Mouse (Mus musculus): ENCODE results near the gene Cntrob. TPM values are rescaled to one million over a fixed set of nuclear protein-coding genes. Genes with fewer than 3 reads are reported as not detected.
A peak's percentile ranks its signal among the peaks of the same experiment; 100 is the strongest.

Cntrob gene
- total RNA-seq, 2 experiments from 2014 or later: 15.1 to 15.2 TPM

DNA sequence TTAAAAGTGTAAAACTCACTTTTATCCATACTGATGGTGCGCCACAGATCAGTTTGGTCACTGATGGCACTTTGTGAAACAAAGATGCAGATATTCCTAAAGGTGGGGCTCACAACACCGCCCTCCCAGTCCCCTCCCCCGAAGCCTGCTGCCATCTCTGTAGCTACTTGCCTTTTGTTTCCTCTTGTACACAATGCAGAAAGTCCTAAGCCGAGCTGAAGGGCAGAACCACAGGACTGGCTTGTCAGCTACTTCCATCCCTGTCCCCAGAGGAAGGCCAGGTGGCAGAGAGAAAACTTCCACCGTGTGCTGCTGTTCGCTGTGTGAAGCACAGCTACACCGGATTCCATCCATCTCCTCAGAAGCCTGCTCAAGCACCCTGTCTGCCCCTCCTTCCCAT lies 25.3 kb downstream of the Cntrob start:
- no peak for DNase-seq

- DNase-seq: no peak
These were observed 25.8 kb downstream of the Cntrob start for GRCm38 (mm10) chr11:69297799-69298198.

DNA sequence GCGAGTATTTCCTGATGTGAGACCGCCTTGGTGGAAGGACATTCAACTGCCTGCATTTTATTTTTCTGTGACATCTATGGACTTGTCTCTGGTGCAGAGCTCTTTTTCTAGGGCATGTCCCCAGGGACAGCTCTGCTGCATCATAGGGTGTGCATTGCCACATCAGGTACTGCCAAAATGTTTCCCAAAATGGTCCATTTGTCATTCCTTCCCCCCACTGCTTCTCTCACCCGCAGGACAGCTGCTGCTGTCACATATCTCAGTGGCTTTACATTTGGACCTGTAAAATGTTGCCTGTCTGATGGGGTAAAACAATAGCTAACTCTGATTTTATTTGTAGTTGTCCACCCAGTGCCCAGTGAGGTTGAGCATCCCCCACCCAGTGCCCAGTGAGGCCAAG lies 28.3 kb downstream of the Cntrob start:
- DNase-seq: no peak

DNA sequence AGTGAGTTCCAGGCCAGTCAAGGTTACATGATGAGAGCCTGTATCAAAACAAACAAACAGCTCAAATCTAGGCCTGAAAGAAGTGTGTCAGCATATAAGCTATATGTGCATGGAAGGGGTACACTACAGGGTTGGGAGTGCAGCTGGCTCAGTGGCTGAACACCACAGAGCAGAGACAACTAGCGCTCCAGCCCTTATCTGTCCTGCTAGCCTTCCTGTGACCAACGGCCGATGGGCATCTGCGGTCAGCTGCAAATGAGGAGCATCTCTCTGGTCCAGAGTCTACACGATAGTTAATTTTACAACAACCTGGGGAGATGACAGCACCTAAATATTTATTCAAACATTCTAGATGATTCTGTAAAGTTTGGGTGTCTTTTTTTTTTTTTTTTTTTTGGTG lies 32.5 kb downstream of the Cntrob start:
- no peak for DNase-seq

DNA sequence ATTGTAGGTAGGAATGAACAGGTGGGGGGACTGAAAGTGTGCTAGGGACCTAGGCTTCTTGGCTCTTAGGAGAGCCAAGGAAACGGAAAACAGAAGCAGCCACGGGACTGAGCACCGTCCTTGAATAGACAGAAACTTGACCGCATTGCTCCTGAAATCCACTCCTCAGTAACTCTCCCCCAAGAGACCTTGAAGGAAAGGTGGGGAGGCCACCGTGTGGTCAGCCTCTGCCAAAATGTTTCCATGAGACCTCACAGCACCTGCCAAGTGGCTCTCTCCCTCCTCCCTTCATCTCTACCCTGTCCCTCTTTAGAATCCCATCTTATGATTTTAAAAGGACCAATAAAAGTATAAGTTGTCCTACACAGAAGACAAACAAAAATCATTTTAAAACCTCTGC lies 46.3 kb downstream of the Cntrob start:
- no peak for DNase-seq

GRCm38 (mm10) chr11:69276081-69276480 lies 47.5 kb downstream of the Cntrob start:
- DNase-seq: no peak

DNA sequence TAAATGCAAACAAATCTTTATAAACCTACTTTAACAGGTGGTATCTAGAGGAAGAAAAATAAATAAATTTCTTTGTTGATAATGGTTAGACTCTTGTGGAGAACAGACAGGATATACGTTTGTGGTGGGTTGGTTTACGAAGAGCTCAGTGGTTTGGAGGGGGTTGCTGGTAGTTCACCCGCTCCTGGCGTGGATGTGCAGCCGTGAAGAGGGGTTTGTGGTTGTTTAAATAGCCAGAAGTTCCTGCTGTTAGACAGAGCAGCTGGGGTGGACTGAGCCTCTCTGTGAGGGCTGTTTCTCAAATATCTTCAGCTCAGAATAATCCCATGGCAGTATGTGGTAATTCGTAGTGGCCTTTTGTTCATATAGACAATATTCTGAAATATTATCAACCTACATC lies 47.9 kb downstream of the Cntrob start:
- no peak for DNase-seq

DNA sequence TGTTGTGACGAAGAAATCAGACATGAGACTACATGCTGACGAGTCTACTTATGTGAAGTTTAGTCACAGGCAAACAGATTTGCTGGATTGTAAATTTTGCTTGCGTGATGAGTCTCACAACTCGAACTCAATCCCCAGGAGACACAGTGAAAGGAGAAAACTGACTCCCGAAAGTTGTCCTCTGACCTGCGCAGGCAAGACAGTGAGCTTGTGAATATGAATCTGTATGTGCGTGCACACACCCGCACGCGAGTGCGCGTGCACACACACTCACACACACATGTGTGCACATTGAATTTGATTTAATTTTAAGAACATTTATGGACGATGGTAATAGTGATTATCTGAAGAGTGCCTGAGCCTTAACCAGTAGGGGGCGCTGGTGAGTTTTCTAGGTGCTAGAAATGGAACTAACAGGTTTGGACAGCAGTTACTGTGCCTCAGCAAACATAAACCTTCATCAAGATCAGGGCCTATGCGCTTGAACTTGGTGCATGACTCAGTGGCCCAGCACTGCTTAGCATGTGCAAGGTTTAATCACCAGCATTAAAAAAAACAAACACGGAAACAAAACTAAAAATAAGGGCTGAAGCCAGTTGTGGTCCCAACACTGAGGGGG lies 51.3 kb downstream of the Cntrob start:
- DNase-seq: peak; percentile 60 to 61

- peak; percentile 37 to 56 for DNase-seq
These were observed 54.0 kb downstream of the Cntrob start for GRCm38 (mm10) chr11:69269575-69269974.

DNA sequence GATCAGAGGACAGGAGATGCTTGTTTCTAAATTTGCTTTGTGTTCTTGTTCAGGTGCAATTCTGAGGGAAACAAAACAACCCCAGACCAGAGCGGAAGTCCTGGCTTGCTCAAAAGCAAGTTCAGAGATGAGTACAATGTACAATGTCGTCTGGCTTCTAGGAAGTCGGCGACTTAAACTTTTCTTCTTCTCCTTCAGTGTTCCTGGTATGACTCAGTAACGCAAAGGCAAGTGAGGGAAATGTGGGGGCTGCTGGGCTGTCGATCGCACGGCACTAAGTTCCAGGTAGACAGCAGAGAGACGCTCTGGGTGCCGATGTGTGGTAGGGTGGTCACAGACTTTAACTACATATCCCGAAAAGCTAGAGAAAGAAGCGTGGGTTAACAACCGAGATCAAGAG lies 55.5 kb downstream of the Cntrob start:
- no peak for DNase-seq

- no peak for DNase-seq
These were observed 56.2 kb downstream of the Cntrob start for GRCm38 (mm10) chr11:69267341-69267740.

- DNase-seq: peak; percentile 54 to 63
These were observed 57.3 kb downstream of the Cntrob start for GRCm38 (mm10) chr11:69266253-69266652.

DNA sequence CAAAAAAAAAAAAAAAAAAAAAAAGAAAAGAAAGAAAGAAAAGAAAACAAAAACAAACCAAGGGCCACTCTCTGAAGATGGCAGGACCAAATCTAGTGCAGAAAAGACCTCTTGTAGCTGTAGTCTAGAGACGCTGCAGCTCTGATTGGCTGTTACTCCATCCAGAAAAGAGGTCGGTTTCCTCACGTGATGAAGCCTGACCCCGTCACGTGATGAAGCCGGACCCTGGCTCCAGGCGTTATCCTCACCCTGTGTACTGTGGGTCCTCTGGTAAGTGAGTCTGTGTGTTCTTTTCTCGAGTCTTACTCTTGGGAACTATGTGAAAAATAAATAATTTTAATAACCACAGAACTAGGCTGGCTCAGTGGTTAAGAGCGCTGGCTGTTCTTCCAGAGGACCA lies 58.2 kb downstream of the Cntrob start:
- DNase-seq: no peak

GRCm38 (mm10) chr11:69264276-69264675 lies 59.3 kb downstream of the Cntrob start:
- no peak for DNase-seq

DNA sequence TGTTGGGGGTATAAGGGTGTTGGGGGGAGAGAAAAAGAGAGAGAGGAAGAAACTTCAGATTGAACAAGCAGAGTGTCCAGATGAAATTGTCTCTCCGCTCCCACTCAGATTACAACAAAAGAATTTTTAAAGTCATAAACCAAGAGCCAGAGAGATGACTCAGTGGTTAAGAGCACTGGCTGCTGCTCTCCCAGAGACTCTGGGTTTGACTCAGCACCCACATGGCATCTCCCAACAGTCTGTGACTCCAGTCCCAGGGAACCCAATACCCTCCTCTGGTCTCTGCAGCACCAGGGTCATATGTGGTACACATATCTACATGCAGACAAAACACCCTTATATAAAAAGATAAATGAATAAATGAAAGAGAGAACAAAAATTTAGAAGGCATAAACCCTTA lies 63.5 kb downstream of the Cntrob start:
- no peak for DNase-seq

DNA sequence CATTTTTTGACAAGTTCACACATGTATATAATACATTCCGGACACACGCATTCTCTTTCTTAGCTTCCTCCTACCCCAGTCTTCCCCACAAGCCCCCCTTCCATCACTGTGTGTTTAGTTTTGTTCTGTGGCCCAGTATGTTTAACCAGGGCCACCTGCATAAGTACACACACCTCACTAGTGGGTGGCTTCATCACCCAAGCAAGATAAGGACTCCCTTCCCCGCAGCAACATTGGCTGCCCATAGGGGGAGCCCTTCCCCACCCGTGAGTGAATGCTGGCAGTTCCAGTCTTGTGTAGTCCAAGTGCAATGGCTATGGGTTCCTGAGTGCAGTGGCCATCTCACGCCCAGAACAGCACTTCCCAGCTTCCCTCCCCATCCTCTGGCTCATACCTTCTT lies 65.3 kb downstream of the Cntrob start:
- DNase-seq: no peak

DNA sequence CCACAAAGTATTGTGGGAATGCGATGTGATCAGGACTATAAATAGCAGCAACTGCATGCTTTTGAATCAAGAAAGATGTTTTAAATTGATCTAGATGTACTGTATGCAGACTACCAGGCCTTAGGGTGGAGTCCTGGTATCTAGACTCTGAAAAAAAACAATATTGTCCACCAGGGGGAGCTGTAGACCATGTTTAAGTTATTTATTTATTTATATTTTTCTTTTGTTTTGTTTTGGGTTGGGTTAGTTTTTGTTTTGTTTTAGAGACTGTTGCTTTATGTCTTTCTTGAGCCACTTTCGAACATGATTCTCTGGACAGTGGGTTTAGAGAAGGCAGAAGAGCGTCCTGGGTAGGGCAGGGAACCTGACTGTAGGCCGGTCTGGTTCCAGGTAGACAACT lies 65.8 kb downstream of the Cntrob start:
- DNase-seq: no peak

DNA sequence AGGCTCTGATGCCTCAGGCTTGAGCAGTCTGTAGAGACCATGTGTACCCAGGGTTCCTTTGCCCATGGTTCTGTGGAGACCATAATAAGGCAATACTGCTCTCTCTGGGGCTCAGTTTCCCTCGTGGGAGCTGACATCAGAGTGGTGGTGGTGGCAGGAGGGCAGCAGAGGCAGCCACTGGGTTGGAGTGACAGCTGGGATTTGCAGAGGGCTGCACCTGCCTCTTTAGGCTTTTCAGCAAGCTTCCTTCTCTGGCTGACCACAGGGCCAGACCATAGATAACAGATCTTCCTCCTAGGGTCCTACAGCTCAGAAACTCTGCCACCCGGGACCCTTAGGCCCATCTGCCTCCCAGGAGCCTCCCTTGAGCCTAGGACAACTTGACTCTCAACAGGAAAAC lies 66.5 kb downstream of the Cntrob start:
- DNase-seq: no peak

- DNase-seq: no peak
These were observed 68.8 kb downstream of the Cntrob start for GRCm38 (mm10) chr11:69254808-69255207.

- no peak for DNase-seq
These were observed 70.4 kb downstream of the Cntrob start for GRCm38 (mm10) chr11:69253131-69253530.

- no peak for DNase-seq
These were observed 71.6 kb downstream of the Cntrob start for GRCm38 (mm10) chr11:69251953-69252352.

GRCm38 (mm10) chr11:69251135-69251842 lies 72.3 kb downstream of the Cntrob start:
- DNase-seq: no peak

DNA sequence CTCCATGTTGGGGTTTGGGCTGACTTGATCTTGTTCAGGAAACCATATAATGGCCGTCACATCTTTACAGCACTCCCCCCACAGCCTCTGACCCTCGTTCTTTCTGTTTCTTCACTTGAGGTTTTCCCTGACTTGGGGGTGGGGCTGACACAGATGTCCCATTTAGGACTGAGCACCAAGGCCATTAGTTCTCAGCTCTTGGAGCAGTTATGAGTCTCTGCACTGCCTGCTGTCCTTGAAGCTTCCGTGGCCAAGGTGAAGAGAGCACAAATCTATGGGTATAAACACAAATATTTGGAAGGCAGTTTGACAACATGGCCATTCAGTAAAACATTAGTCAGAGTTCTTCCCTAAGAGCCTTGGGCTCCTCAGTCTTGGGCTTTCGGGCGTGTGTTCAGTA lies 73.5 kb downstream of the Cntrob start:
- DNase-seq: no peak
